In genomic region chr2:166792355-166792754, GRCm38 (mm10) we compare ENCODE assay signal across 8 mouse cellular contexts. TPM values are rescaled to one million over a fixed set of nuclear protein-coding genes. Genes with fewer than 3 reads are reported as not detected.
DNase-seq lines count a peak whose midpoint lies in the region; ATAC-seq and TF ChIP-seq lines count a peak whose summit lies in the region.

Gene Trp53rkb (plus strand): TSS chr2:166792531.

- H3K4me1 ChIP-seq in heart, postnatal 0 days (ENCODE audit: control insufficient read depth, insufficient read depth), result peaks cover 14% of the 10 kb centered on the region
- H3K4me1 ChIP-seq in forebrain, embryonic 16.5 days (replicated peaks; ENCODE audit: control insufficient read depth, insufficient read depth, low read length), result peaks cover 19% of the 10 kb centered on the region
- peaks cover 32% of the 10 kb centered on the region for H3K4me1 ChIP-seq in midbrain, embryonic 10.5 days

- no peak for TF ChIP-seq CTCF in heart, postnatal 0 days (IDR thresholded peaks at IDR 0.05; ENCODE audit: low read depth)

- peaks cover 16% of the 10 kb centered on the region; the same call in 1 of the 2 replicates for H3K36me3 ChIP-seq in heart, postnatal 0 days (replicated peaks; ENCODE audit: control insufficient read depth, insufficient read depth, low read length)
- peaks cover 10% of the 10 kb centered on the region for H3K36me3 ChIP-seq in forebrain, embryonic 16.5 days (ENCODE audit: control insufficient read depth, insufficient read depth)
- H3K36me3 ChIP-seq in midbrain, embryonic 10.5 days, result peaks cover 19% of the 10 kb centered on the region

- WGBS in heart, postnatal 0 days, result 72% methylated on average over 5 of the region's 5 CpGs
- WGBS in forebrain, embryonic 16.5 days, result 17% methylated on average over 5 of the region's 5 CpGs
- WGBS in midbrain, embryonic 10.5 days, result 53% methylated on average over 5 of the region's 5 CpGs

- TF ChIP-seq EP300 in heart, postnatal 0 days (IDR thresholded peaks at IDR 0.05; ENCODE audit: low read depth), result no peak

- peak within 1 kb of the TSS; percentile 81 for H3K4me2 ChIP-seq in heart, postnatal 0 days (ENCODE audit: low read depth, low read length)
- peak within 1 kb of the TSS; percentile 71 for H3K4me2 ChIP-seq in forebrain, embryonic 16.5 days (ENCODE audit: low read length)

- no peaks in the 10 kb centered on the region for H3K27me3 ChIP-seq in heart, postnatal 0 days (ENCODE audit: control insufficient read depth, insufficient read depth, low read length)
- H3K27me3 ChIP-seq in forebrain, embryonic 16.5 days (replicated peaks; ENCODE audit: control insufficient read depth, insufficient read depth, low read length), result no peaks in the 10 kb centered on the region
- no peaks in the 10 kb centered on the region for H3K27me3 ChIP-seq in midbrain, embryonic 10.5 days (ENCODE audit: low read depth, poor library complexity, severe bottlenecking)

- ATAC-seq in heart, postnatal 0 days (ENCODE audit: insufficient read depth, low read depth), result no peak
- ATAC-seq in forebrain, embryonic 16.5 days, result peak; percentile 65

- no peak for DNase-seq in heart, postnatal 0 days (ENCODE audit: low spot score)
- no peak for DNase-seq in heart, adult 9 months (ENCODE audit: low spot score in 2 of 2)
- DNase-seq in MN1 (ENCODE audit: low spot score), result peak; percentile 78
- DNase-seq in midbrain, embryonic 10.5 days (ENCODE audit: low spot score), result peak; percentile 52
- no peak for DNase-seq in cerebellum, postnatal 25 days
- no peak for DNase-seq in ovary, postnatal 10 days (ENCODE audit: low spot score)
- DNase-seq in ovary, adult 18-20 months (ENCODE audit: low spot score), result no peak

- no peaks in the 10 kb centered on the region for H3K9me3 ChIP-seq in heart, postnatal 0 days (replicated peaks; ENCODE audit: control insufficient read depth, low read length)
- H3K9me3 ChIP-seq in forebrain, embryonic 16.5 days (ENCODE audit: control insufficient read depth, low read length), result no peaks in the 10 kb centered on the region
- no peaks in the 10 kb centered on the region for H3K9me3 ChIP-seq in midbrain, embryonic 10.5 days (replicated peaks)

- H3K4me3 ChIP-seq in heart, postnatal 0 days (ENCODE audit: low read depth, low read length), result peak within 1 kb of the TSS; percentile 79
- H3K4me3 ChIP-seq in forebrain, embryonic 16.5 days (replicated peaks; ENCODE audit: low read length), result peak within 1 kb of the TSS; percentile 74
- H3K4me3 ChIP-seq in midbrain, embryonic 10.5 days, result peak within 1 kb of the TSS; percentile 82

- peak within 1 kb of the TSS; percentile 73 for H3K9ac ChIP-seq in heart, postnatal 0 days (replicated peaks; ENCODE audit: low read depth, low read length)
- H3K9ac ChIP-seq in forebrain, embryonic 16.5 days (replicated peaks; ENCODE audit: low read depth, low read length), result peak within 1 kb of the TSS; percentile 78

- peak within 1 kb of the TSS; percentile 77 for H3K27ac ChIP-seq in heart, postnatal 0 days (ENCODE audit: low read depth)
- peak within 1 kb of the TSS; percentile 71 for H3K27ac ChIP-seq in forebrain, embryonic 16.5 days (ENCODE audit: low read length)
- H3K27ac ChIP-seq in midbrain, embryonic 10.5 days (replicated peaks), result peak within 1 kb of the TSS; percentile 89

RNA-seq across cellular contexts. Expression of gene Trp53rkb, which starts in this region (rescaled TPM):
- 5.6 and 6.2 TPM in 2 replicates for total RNA-seq in heart, postnatal 0 days (2014; rRNA removed; ENCODE audit: low replicate concordance)
- polyA plus RNA-seq in heart, postnatal 0 days (2015; fragmentation: Nextera tagmentation; extraction: Ambion mirVana), result 3.9 TPM in 2 replicates
- 8.7 and 9.0 TPM in 2 replicates for polyA plus RNA-seq in forebrain, embryonic 16.5 days (2015; fragmentation: Nextera tagmentation; extraction: Ambion mirVana)
- 10.0 and 12.7 TPM in 2 replicates for polyA plus RNA-seq in midbrain, embryonic 10.5 days (2016; fragmentation: Nextera tagmentation; extraction: Ambion mirVana)

Comparison
In these comparisons a context has a peak if more than half of its experiments do, and no peak if none do; other contexts are left out.
1. DNase-seq: peak in MN1 (single experiment) and midbrain, embryonic 10.5 days (single experiment); none in heart, postnatal 0 days (single experiment), heart, adult 9 months (0 of 2), cerebellum, postnatal 25 days (0 of 2), ovary, postnatal 10 days (single experiment) and ovary, adult 18-20 months (single experiment).
2. Peak in every context shown above with its lines, with median percentiles within 50 percentile points of each other: H3K27ac ChIP-seq and H3K4me3 ChIP-seq.